Mouse (Mus musculus): ENCODE measurements around the gene Asic2.

GRCm38 (mm10) chr11:81997085-81997484 lies 28.8 kb upstream of the Asic2 start:
- TF ChIP-seq CTCF (IDR thresholded peaks at IDR 0.05; ENCODE audit: low read depth) (no peak), EP300 (optimal IDR thresholded peaks at IDR 0.05) (no peak)

Data from stomach, postnatal 0 days (tissue).